Mouse (Mus musculus) MN1 (cell line): Measurements from ENCODE around the gene Zfp768.
A peak's percentile ranks its signal among the peaks of the same experiment; 100 is the strongest.
"Not testable (repeated sequence)": the region's sequence is repeated elsewhere in the genome, so short reads cannot be mapped to it uniquely, and the experiment has no call there.

Experiments used
- DNase-seq: peaks from one replicate; pipeline ENCODE4 v3.0.0-alpha.2; 2016; ENCODE audit warnings: low spot score

Zfp768 gene

DNA sequence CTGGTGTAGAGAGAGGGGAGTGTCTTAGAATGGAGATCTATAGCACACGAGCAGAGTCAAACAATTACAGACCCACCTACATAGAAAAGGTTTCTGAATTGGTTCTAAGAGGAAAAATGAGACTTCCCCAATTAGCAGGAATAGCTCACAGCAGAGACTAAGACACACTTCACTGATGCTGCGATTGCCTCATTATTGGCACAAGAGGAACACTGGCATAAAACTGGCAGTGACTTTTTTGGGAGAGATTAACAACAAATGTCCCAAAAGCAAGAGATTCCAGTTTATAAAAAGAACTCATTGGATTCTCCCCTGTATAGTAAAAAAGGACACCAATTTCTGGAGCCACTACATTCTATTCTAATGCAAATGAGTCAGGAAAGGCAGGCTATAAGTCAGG, 12.5 kb upstream of the Zfp768 start:
- no peak for DNase-seq

- DNase-seq = no peak
These were observed 10.4 kb upstream of the Zfp768 start for GRCm38 (mm10) chr7:127355796-127356195.

- DNase-seq = no peak
These were observed 6.0 kb upstream of the Zfp768 start for GRCm38 (mm10) chr7:127351230-127352004.

DNA sequence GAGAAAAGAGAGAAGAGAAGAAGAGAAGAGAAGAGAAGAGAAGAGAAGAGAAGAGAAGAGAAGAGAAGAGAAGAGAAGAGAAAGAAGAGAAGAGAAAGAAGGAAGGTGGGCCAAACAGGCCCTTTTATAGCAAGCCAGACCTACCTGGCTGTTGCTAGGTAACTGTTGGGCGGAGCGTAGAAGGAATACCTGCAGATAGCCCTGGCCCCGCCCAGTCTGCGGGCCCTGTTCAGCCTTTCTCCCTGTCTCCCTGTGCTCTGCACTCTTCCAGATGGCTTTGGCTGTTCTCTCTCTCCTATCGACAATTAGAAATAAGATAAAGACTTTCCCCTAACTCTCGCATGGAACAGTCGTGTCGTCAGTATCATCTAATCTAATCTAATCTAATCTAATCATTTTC, 1.3 kb upstream of the Zfp768 start:
- DNase-seq = no peak

DNA sequence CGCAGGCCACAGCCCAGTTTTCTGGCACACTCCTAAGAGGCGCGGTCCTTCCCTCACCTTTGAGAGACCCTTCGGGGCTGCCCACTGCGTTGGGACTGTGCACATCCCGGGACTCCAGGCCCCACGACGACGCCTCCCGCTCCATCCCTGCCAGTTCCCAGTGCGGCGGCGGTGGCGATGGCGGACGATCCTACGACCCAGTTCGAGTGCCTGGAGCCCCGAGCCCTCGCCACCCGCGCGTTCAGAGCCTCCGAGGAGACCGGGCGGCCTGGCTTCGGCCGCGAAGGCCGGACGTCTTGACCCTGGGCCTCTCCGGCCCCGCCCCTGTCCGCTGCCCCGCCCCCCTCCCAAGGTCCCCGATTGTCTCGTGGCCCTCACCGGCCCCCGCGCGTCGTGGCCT, 297 bp downstream of the Zfp768 start:
- DNase-seq = peak; percentile 72

GRCm38 (mm10) chr7:127344371-127344770, 1.0 kb downstream of the Zfp768 start:
- DNase-seq = no peak

DNA sequence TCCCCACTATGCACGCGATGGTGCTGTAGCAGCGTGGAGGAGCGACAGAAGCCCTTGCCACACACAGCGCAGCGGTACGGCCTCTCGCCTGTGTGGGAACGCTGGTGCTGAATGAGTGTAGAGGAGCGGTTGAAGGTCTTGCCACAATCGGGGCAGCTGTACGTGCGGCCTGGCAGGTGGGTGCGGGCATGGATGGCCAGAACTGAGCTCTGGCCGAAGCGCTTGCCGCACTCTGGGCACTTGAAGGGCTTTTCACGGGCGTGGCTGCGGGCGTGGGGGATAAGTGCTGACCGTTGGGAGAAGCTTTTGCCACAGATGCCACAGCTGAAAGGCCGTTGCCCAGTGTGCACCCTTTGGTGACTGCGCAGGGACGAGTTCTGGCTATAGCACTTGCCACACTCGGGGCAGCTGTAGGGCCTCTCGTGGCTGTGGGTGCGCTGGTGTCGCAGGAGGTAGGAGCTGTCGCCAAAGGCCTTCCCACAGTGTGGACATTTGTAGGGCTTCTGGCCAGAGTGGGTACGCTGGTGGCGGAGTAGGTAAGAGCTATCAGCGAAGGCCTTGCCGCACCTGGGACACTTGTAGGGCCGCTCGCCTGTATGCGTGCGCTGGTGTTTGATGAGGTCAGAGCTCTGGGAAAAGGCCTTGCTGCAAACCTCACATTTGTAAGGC, 1.9 kb downstream of the Zfp768 start:
- DNase-seq = no peak

DNA sequence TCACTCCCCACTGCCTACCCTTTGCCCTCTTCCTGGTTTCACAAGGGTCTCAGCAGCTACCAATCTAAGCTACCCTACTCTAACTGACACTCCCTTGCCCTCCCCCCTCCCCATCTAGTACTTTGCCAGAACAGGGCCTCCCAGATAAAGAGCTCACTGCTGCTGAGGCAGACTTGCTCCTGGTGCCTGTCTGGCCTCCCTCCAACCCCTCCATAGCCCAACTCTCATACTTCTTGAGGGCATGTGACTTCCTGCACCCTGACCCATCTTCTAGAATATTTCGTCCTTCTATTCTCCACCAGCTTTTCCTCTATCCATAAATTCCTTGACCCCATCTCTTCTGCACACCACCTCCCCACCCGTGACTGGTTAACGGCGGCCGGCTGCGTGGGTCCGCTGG, 2.5 kb downstream of the Zfp768 start:
- DNase-seq = no peak

GRCm38 (mm10) chr7:127342332-127342731, 3.1 kb downstream of the Zfp768 start:
- DNase-seq = peak; percentile 33

- DNase-seq = not testable (repeated sequence)
These were observed 3.5 kb downstream of the Zfp768 start for GRCm38 (mm10) chr7:127341861-127342260.

GRCm38 (mm10) chr7:127341356-127341755, 4.0 kb downstream of the Zfp768 start:
- no peak for DNase-seq

- no peak for DNase-seq
These were observed 7.8 kb downstream of the Zfp768 start for GRCm38 (mm10) chr7:127337636-127338035.

DNA sequence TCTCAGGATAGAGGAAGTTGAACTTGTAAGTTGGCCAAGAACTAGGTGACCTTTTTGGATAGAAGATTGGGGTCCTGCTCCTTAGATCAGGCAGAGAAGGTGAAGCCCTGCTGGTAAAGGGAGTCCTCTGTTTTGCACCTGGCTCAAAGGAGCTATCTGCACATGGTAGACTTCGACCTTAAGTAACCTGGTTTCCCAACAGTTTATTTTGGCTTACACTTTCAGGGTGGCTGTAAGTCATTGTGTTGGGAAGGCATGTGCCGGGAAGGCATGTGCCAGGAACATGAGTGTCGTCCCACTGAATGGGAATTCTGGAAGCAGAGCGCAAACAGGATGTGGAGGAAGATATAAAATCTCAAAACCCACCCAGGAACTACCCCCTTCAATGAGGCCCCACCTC, 9.8 kb downstream of the Zfp768 start:
- no peak for DNase-seq

DNA sequence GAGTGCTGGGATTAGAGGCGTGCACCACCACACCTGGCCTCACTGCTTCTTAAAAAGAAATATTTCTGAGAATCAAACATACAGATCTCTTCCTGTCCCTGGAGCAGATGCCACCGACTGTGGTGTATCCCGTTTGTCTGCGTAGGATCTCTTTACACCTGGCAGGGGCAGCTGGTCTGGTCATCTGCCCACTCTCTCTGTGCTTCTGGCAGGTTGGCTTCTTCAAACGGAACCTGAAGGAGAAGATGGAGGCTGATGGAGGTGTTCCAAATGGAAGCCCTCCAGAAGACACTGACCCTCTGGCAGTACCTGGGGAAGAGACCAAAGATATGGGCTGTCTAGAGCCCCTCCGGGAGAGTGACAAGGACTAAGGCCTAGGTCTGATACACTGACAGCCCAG, 12.1 kb downstream of the Zfp768 start:
- no peak for DNase-seq

DNA sequence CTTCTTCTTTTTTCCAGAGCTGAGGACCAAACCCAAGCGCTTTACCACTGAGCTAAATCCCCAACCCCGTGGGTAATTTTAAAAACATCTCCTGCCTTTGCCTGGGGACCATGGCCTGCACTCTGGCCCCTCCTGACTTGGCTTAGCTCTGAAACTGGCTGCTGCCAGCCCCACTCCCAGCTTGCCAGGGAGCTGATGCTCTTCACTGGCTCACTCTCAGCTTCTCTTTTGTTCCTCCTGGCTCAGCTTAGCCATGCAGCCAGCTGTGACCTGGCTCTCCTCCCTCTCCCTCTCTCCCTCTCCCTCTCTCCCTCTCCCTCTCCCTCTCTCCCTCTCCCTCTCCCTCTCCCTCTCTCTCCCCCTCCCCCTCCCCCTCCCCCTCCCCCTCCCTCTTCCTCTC, 18.7 kb downstream of the Zfp768 start:
- no peak for DNase-seq

DNA sequence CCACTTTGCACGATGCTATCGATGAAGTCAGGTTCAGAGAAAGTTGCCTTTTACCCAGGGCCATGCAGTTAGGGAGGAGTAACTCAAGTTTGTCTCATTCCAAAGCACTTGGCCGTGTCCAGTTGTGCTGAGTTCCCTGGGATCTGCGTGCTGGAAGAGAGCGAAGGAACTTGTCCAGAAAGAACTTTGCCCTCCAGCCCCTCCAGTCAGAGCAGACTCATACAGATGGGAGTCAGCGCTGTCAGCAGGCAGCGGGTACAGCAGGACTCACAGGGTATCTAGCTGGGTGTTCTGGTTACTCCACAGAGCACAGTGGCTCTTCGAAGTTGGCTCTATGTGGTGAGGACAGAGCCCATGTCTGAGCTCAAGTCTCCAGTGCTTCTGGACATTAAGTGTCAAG, 19.8 kb downstream of the Zfp768 start:
- no peak for DNase-seq

- no peak for DNase-seq
These were observed 20.4 kb downstream of the Zfp768 start for GRCm38 (mm10) chr7:127324944-127325343.

GRCm38 (mm10) chr7:127322085-127322484, 23.3 kb downstream of the Zfp768 start:
- DNase-seq = no peak

- no peak for DNase-seq
These were observed 24.3 kb downstream of the Zfp768 start for GRCm38 (mm10) chr7:127321106-127321505.

DNA sequence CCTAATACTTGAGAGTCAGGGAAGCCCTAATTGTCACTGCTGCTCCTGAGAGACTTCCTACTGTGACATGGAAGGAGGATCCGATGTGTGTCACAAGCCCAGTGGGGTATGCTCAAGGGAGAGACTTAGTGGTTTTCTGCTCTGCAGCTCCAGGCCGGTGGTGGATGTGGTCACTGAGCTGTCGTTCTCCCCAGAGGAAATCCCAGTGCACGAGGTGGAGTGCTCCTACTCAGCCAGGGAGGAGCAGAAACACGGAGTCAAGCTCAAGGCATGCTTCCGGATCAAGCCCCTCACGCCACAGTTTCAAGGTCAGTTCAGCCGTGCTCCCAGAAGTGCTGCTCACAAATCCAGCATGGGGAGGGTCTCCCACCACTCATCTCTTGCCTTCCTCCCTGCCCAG, 31.5 kb downstream of the Zfp768 start:
- DNase-seq = no peak

- DNase-seq = peak; percentile 14
These were observed 35.4 kb downstream of the Zfp768 start for GRCm38 (mm10) chr7:127309951-127310350.

DNA sequence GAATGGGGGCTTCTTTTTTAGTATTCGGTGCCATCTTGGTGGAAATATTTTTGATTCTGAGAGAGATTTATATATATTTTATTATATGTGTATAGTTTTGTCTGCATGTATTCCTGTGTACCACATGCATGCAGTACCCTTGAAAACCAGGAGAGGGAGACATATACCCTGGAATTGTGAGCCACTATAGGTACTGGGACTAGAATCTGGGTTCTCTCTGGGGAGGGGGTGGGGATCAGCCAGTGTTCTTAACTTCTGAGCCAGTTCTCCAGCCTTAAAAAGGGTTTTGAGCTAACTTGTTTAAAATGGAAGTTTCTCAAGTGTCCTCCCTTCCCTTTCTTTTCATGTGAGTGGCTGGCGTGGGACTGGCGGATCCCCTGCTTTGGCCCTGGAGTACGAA, 36.5 kb downstream of the Zfp768 start:
- peak; percentile 69 for DNase-seq

DNA sequence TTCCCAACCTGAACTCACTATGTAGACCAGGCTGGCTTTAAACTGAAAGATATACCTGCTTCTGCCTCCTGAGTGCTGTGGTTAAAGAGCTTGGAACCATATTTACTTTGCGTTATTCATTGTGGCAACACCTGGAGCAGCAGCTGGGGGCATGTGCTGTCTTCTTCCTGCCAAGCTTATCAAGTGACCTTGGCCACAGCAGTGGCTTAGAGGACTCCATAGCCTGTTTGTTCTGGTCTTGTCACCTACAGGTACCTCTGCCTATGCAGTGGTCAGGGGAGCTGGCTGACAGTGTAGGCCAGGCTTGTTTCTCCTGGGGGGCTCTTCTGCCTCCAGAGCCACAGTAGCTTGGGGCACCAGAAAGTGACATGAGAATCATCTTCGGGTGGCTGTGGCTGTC, 37.0 kb downstream of the Zfp768 start:
- no peak for DNase-seq
